Mouse (Mus musculus) CD4-positive, CD25-positive, alpha-beta regulatory T cell, adult 2 months (primary cell): ENCODE data around the gene Nxf2.
"Not testable (repeated sequence)": the region's sequence is repeated elsewhere in the genome, so short reads cannot be mapped to it uniquely, and the experiment has no call there.

Experiments
- DNase-seq: peaks from one replicate; pipeline ENCODE4 v3.0.0-alpha.2; 2012; ENCODE audit warnings: low read depth, low spot score

Nxf2 gene

DNA sequence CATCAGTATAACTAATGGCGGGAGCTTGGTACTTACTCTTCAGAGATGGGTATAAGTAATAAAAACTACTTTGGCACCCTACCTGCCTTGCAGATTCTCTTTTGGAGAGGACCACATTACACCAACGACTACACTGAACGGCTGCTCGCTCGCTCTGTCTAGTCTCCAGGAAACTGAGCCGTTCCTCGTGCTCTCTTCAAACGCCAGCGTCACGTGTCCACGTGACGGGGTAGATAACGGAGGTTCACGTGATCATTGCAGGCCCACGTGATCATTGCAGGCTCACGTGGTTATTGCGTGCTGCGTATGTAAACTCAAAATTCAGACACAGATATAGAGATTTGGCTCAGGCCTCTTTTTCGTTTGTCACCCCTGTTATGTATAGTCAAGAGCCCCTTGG is at the start of gene Nxf2:
TSS of gene Nxf2 (minus strand) at position 209 of the 400 bp plus-strand sequence.
- peak; percentile 1 for DNase-seq

DNA sequence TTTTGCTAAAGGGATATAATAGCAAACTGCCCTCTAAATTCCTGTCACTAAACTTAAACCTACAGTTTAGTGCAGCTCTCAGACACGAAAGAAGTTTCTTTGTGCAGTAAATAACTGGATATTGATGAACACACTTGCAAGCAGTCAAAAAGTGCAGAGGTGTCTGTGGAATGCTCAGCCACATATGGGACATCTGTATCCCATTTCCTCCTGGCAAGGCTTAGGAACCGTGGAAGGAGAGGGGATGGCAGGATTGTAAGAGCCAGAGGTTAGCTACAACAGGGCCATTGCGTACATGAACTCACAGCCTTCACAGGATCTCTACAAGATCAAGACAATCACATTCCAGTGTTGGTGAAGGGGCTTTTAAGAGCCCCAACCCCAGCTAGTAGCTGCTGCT is 46.8 kb upstream of the Nxf2 start:
- no peak for DNase-seq

DNA sequence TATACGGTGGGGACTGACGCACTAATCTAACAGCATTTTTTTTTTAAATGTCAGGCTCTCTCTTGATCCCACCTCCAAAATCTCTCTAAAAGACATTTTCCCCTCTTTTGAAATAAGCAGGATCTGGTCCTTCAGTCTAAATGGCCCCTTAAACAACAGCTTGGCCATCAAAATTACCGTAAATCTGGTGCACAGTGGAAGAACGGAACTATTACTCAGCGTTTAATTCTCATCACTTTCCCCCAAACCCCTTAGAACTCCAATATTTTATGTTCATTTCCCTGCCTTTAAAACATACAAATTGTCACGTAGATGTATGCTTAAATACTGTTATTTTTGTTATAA is 44.9 kb upstream of the Nxf2 start:
- DNase-seq = no peak

DNA sequence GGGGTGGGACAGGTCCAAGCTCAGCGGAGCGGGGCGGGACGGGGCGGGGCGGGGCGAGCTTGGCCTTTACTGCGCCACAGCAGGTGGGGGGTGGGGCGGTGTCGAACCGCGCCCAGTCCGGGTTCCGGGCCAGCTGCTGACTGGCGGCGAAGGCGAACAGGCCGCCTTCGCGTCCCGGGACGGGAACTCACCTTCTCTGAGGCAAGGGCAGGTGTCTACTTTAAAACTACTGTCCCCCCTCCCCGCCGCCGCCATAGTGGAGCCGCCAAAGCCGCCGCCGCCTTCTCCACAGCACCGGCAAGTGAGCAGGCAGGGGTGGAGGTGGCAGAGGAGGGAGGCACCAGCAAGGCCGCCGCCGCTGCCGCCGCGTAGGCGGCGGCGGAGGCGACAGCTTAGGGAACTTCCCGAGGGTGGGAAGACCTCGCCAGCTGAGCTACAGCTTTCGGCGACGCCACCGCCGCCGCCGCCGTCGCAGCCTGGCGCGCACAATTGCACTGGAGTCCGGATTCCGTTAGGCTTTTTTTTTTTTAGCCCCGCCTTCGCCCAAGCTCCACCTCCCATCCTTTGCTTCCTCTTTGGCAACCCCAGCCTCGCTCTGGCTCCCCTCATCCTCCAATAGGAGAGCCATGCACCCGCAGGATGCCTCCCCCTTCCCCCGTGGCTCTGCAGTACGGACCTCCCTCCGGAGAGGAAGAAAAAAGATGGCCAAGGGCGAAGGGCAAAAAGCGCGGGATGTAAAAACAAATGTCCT is 44.3 kb upstream of the Nxf2 start, which contains the start of gene Zmat1:
TSS of gene Zmat1 (minus strand) at position 490 of the 751 bp plus-strand sequence.
- DNase-seq = peak; percentile 91

DNA sequence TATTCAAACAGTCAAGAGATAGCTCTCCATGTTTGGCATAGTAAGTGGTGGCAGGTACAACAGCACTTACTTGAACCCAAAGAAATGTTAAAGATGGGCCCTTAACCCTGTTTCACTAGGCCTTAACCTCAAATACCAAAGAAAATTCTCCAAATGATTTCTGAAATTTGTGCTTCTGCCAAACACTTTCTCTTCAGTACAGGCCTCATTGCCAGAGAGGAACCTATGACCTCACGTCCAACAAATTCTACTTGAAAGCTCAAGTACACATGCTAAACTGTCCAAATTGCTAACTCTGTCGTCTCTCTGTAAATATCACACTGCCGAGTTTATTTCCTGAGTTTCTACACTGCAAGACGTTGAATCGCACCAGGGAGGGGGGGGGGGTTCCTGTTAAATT is 43.5 kb upstream of the Nxf2 start:
- DNase-seq = peak; percentile 40

DNA sequence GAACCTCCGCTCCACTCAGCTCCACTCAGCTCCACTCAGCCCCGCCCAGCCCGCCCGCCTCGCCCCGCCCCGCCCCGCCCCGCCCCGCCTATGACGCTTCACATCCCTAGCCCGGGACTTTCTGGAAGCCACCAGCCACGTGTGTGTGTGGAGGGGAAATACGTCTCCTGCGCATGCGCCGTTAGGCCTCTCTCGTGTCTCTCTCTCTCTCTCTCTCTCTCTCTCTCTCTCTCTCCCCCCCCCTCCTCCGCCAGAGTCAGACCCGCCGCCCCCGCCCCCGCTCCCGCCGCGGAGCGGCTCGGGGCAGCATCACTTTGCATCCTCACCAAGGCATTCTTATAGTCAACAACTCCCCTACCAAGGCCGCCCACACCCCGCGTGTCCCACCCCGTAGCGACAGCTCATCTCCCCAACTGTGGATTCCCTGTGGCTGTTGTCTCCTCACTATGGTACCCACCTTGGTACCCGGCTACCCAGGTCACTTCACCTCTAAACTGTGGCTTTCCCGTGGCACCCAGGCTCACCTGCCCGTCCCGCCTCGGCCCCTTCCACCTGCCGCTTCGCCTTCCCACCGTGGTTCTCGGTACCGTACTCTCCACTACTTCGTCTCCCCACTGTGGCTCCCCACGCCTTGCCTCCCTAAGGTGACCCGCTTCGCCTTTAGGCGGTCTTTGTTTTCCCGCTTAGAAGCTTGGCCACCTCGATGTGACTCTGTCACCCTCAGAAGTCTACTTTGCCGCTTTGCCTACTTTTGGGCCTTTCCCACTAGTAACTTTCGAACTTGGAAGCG is 1.1 kb downstream of the Nxf2 start:
- peak; percentile 89 for DNase-seq

DNA sequence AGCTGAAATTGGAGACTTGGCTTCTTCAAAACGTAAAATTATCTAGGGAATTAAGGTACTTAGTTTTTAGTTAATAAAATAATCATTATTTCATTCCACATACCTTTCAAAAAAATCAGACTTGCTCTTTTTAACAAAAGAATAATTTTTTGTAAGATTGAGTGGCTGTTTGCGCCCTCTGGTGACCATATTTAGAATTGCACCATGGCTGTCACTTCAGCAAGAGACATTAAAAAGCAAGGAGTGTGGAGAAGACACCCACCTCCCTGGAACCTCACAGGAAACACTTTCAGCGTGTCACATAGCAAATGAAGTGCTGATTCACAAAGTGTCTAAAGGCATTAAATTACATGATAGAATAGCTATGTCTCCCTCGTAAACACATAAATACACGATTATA is 34.2 kb downstream of the Nxf2 start:
- peak; percentile 63 for DNase-seq

DNA sequence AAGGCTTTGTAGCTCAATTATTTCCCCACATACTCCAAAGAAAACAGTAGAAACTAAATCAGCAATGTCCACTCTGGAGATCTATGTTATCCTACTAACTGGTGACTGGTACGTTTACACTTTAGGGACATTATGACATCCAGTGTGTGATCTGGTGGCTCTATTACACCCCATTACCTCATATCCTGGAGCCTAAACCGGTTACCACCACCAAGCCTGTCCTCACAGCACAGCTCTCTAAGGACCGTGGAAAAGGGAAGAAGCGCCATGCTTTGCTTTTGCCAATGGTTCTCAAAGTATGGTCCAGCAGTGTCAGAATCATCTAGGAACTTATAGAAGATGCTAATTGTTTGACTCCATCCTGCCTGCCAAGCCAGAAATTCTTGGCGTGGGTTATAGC is 34.6 kb downstream of the Nxf2 start:
- no peak for DNase-seq

DNA sequence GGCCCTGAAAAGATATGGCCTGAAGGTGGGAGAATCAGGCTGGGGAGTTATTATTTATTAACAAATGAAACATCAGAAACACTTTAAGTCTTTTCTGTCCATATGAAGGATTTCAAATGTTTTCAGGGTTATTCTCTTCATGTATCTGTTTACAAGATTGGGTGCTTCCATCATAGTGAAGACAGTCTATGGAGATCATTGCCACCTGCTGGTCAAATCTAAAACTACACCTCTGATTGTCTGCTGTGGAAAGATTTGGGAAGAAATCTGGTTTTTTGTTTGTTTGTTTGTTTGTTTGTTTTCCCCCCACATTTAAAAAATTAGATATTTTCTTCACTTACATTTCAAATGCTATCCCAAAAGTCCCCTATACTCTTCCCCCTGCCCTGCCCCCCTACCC is 39.5 kb downstream of the Nxf2 start:
- peak; percentile 63 for DNase-seq

DNA sequence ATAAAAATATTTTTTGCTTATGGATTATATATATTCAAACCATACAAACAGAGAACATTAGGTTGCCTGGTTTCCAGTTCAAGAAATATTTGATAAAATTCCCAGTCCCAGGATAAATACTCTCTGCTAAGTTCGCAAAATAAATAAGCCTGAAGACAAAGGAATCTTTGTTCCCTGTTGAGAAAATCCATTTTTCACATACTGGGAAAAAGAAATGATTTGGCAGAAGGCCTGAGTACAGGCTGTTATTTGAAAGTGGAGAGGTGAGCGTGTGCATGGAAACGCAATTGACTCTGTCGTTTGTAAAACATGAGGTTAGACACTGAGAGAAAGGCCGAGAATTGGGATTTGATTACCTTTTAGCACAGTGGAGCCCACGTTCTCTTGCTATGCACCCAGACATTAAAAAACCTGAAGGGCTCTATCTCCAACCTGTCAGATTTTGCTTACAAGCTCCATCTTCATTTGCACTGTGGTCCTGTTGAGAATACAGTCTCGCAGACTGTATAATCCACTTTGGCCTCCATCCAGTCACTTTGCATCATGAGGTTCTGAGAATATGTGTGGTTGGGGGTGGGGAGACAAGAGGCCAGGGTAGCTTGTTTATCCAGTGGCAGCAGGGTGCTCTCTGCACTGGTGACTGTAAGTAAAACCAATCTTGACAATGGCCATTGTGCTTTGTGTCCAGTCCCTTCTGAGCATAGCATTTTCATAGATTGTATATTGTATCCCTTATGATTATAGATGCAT is 40.7 kb downstream of the Nxf2 start:
- DNase-seq = no peak

DNA sequence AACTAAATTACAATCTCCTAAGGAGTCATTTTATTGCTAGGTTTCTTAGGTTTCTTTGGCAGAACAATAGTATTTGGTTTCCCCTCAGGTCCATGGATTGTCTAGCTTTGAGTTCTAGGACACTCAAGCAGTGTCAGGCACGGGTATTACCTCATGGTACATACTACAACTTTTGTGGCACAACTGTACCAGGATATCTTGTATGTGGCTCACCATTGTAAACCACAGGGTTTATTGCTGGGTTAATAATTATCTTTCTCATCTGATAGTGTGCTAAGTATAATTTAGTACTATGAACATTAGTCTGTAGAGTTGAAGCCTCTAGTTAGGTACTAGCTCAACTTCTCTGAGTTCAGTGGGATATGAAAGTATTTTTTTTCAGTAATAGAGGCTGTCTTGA is 45.3 kb downstream of the Nxf2 start:
- no peak for DNase-seq

DNA sequence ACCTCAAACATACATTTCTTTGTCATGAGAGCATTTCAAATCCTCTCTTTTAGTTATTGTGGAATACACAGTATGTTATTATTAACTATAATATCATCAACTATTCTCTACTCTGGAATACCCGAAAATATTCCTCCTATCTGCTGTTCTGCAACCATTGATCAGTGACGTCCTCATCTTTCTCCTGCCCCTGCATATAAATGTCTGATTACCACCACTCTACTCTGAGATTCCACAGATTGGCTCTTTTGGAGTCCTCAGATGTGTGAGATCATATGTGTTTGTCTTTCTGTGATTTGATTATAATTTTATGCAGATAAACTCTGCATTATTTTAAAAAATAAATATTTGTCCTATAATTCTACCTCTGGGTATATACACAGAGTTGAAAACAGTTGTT is 48.8 kb downstream of the Nxf2 start:
- DNase-seq = no peak

DNA sequence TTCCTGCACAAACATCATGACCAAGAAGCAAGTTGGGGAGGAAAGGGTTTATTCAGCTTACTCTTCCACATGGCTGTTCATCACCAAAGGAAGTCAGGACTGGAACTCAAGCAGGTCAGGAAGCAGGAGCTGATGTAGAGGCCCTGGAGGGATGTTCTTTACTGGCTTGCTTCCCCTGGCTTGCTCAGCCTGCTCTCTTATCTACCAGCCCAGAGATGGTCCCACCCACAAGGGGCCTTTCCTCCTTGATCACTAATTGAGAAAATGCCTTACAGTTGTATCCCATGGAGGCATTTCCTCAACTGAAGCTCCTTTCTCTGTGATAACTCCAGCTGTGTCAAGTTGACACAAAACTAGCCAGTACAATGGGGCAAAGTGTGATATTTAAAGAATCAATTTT is 49.2 kb downstream of the Nxf2 start:
- not testable (repeated sequence) for DNase-seq

DNA sequence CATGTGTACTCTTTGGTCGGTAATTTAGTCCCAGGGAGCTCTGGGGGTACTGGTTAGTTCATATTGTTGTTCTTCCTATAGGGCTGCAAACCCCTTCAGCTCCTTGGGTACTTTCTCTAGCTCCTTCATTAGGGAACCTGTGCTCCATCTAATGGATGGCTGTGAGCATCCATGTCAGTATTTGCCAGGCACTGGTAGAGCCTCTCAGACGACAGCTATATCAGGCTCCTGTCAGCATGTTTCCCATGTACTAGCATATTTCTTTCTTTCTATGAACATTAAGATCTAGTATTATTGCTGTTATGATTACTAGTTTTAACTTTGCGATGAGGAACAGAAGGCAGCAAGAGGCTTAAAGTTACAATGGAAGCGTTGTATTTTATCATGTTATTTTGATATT is 49.7 kb downstream of the Nxf2 start:
- DNase-seq = no peak

DNA sequence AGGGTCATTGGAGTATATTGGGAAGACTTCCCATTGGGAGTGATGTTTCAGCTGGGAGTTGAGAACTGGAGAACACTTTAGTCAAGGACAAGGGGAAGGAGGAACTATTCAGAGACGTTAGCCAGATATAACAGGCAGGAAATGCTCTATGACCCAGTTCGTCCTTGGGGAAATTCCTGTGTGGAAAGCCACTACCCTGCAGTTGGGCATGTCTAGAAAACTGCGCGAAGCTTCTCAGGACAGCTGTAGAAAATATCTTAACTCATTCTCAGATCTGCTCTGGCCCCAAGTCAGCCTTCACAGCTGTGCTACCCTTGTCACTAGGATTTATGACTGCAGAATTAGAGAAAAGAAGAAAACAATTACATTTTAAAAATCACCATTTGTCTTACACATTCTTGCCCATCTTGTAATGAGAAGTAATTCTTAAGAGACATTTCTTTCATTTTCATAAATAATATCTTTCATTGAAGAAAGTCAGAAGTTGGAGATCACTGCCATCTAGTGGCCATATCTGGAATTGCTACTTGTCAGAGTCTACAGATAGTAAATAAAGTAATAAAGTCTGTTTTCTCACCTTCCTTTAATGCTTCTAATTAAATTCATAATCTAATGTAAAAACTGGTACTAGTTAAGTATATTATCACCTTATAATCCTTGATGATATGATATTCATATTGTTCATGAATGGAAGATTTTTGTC is 51.2 kb downstream of the Nxf2 start:
- DNase-seq = peak; percentile 71

DNA sequence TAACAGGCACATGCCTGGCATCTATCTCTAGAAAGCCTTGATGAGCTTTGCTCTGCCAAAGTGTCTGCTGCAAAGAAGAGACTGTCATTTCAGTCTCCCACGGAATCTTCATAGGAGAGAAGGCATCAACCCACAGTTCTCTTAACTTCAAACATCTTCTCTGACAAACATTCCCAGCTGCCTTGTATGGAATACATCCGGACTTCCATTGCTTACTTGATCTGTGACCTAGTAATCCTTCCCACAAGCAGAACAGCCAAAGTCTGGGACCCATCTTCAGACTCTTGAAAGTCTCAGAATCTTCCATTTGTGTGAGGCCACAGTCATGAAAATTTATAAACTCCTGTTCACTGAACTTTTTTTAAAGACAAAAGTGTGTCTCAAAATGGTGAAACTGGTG is 51.7 kb downstream of the Nxf2 start:
- DNase-seq = no peak

DNA sequence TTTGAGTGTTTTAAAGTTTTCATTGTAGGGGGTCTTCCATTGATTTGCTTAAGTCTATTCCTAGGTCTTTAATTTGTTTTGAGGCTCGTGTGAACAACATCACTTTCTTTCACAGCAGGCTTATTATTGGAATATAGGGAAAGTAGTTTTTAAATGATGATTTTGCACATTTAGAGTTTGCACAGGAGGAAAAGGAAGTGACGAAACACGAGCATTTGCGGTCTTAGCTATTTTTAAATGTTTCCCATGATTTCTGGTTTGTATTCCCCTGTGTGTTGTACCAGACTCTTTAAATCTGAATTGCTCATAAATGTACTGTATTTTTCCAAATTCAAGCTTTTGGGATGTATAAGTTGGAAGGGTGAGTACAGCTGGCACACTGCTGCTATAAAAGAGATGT is 54.2 kb downstream of the Nxf2 start:
- DNase-seq = no peak
